Mouse (Mus musculus): ENCODE measurements around the gene Mknk2.
"Not testable (repeated sequence)": the region's sequence is repeated elsewhere in the genome, so short reads cannot be mapped to it uniquely, and the experiment has no call there.

Mknk2 gene

GRCm38 (mm10) chr10:80653156-80653720, 24.7 kb downstream of the Mknk2 start:
- DNase-seq (ENCODE audit: low read depth, low spot score): no peak

- DNase-seq (ENCODE audit: low read depth, low spot score): no peak
Observed at GRCm38 (mm10) chr10:80650392-80650791, 27.5 kb downstream of the Mknk2 start.

GRCm38 (mm10) chr10:80649910-80650309, 28.0 kb downstream of the Mknk2 start:
- DNase-seq (ENCODE audit: low read depth, low spot score): not testable (repeated sequence)

GRCm38 (mm10) chr10:80646936-80647335, 31.0 kb downstream of the Mknk2 start:
- no peak for DNase-seq (ENCODE audit: low read depth, low spot score)

- no peak for DNase-seq (ENCODE audit: low read depth, low spot score)
Observed at GRCm38 (mm10) chr10:80635345-80635744, 42.6 kb downstream of the Mknk2 start.

- DNase-seq (ENCODE audit: low read depth, low spot score): peak; percentile 66
Observed at GRCm38 (mm10) chr10:80628925-80629324, 49.0 kb downstream of the Mknk2 start.

- no peak for DNase-seq (ENCODE audit: low read depth, low spot score)
Observed at GRCm38 (mm10) chr10:80627685-80628084, 50.2 kb downstream of the Mknk2 start.

GRCm38 (mm10) chr10:80625764-80626163, 52.1 kb downstream of the Mknk2 start:
- DNase-seq (ENCODE audit: low read depth, low spot score): no peak

- peak; percentile 81 for DNase-seq (ENCODE audit: low read depth, low spot score)
Observed at GRCm38 (mm10) chr10:80623457-80624191, 54.3 kb downstream of the Mknk2 start.

GRCm38 (mm10) chr10:80622661-80623456, 55.1 kb downstream of the Mknk2 start, which contains the start of gene Csnk1g2:
TSS of gene Csnk1g2 (plus strand) at chr10:80622838.
- DNase-seq (ENCODE audit: low read depth, low spot score): peak; percentile 85

- peak; percentile 100 for DNase-seq (ENCODE audit: low read depth, low spot score)
Observed at GRCm38 (mm10) chr10:80621940-80622660, 55.8 kb downstream of the Mknk2 start.

GRCm38 (mm10) chr10:80621690-80621939, 56.3 kb downstream of the Mknk2 start:
- DNase-seq (ENCODE audit: low read depth, low spot score): no peak

- DNase-seq (ENCODE audit: low read depth, low spot score): no peak
Observed at GRCm38 (mm10) chr10:80620796-80621689, 56.9 kb downstream of the Mknk2 start.

GRCm38 (mm10) chr10:80620365-80620764, 57.5 kb downstream of the Mknk2 start:
- DNase-seq (ENCODE audit: low read depth, low spot score): no peak

- DNase-seq (ENCODE audit: low read depth, low spot score): no peak
Observed at GRCm38 (mm10) chr10:80619465-80620244, 58.3 kb downstream of the Mknk2 start.

- peak; percentile 86 for DNase-seq (ENCODE audit: low read depth, low spot score)
Observed at GRCm38 (mm10) chr10:80618181-80618580, 59.7 kb downstream of the Mknk2 start.
